Mouse (Mus musculus) liver, embryonic 16.5 days (tissue): Measurements from ENCODE around the gene Gtpbp10. TPM values are rescaled to one million over a fixed set of nuclear protein-coding genes. Genes with fewer than 3 reads are reported as not detected.

Source experiments
- ATAC-seq: fragments of 200-750 bp; cut with Nextera tagmentation; 2 replicates; pipeline ENCODE4 v1.8.0; 2017; ENCODE audit warnings: low read depth, mild to moderate bottlenecking, moderate number of reproducible peaks, moderate library complexity
- H3K27ac ChIP-seq: fragments of 300-500 bp; sonication (generic); 2 replicates; pipeline ENCODE4 v1.5.1; 2014; ENCODE audit warnings: mild to moderate bottlenecking, low read length
- H3K27me3 ChIP-seq: fragments of 300-500 bp; sonication (generic); 2 replicates; pipeline ENCODE4 v1.6.1; 2014; ENCODE audit warnings: low read depth, low read length, mixed read lengths; ENCODE audit not compliant: control insufficient read depth, insufficient read depth
- H3K36me3 ChIP-seq: fragments of 300-500 bp; sonication (generic); 2 replicates; pipeline ENCODE4 v1.6.1; 2014; ENCODE audit warnings: mild to moderate bottlenecking; ENCODE audit not compliant: control insufficient read depth, insufficient read depth
- H3K4me1 ChIP-seq: fragments of 300-500 bp; sonication (generic); 2 replicates; pipeline ENCODE4 v1.6.1; 2014; ENCODE audit warnings: low read depth, low read length, mixed read lengths; ENCODE audit not compliant: control insufficient read depth
- H3K4me2 ChIP-seq: fragments of 300-500 bp; sonication (generic); 2 replicates; pipeline ENCODE4 v1.6.1; 2014; ENCODE audit warnings: low read depth, low read length, mixed read lengths
- H3K4me3 ChIP-seq: fragments of 300-500 bp; sonication (generic); 2 replicates; pipeline ENCODE4 v1.5.1; 2014; ENCODE audit warnings: low read depth, mild to moderate bottlenecking, low read length
- H3K9ac ChIP-seq: fragments of 300-500 bp; sonication (generic); 2 replicates; pipeline ENCODE4 v1.6.1; 2014; ENCODE audit warnings: low read depth, low read length
- H3K9me3 ChIP-seq: fragments of 300-500 bp; sonication (generic); replicated peaks from 2 replicates; pipeline ENCODE4 v1.6.1; 2016; ENCODE audit warnings: low read length; ENCODE audit not compliant: control insufficient read depth
- WGBS: fragments of 180-500 bp; shearing (Covaris S2); extraction: QIAGEN DNeasy Blood & Tissue Kit; methylation state at CpG from one replicate; pipeline ENCODE4 v1.1.7; 2014; ENCODE audit not compliant: insufficient replicate concordance; 5-methylcytosine and 5-hydroxymethylcytosine counted together
- polyA plus RNA-seq: library from polyadenylated mRNA; unstranded; fragments of >200 nt; fragmentation: Nextera tagmentation; extraction: Ambion mirVana; gene quantifications from 2 replicates; pipeline ENCODE4 v1.2.1, GENCODE M21; 2015

Gtpbp10 gene
- polyA plus RNA-seq, 1 experiment from 2014 or later = 7.0 TPM

DNA sequence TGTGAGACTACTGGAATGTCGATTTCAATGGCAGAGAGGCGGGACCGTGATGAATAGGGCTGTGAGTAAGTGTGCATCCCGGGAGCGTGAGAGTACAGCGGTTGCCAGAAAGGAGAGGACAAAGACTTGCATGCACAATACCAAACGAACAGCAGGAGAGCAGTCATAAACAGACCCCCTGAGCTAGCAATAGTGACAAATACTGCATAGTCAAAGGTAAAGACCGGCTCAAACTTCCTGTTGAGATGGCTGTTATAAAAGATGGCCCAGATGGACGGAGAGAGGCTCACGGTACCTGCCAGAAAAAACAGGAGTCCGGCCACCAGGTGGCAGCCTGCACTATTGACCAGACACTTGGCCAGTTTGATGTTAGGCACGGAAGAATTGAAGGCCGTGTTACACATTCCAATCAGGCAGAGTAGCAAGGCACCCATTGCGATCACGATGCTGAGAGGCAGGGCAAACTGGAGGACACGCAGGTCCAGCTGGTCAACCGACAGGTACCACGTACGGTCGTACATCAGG is 51.6 kb downstream of the Gtpbp10 start:
- 62% methylated on average over 20 of the region's 20 CpGs for WGBS
- H3K4me3 ChIP-seq = no peak overlapping the region
- H3K4me2 ChIP-seq = no peak overlapping the region
- no peaks in the 10 kb centered on the region for H3K9me3 ChIP-seq
- no peak overlapping the region for H3K9ac ChIP-seq
- peaks cover 2% of the 10 kb centered on the region; the same call in 1 of the 2 replicates for H3K36me3 ChIP-seq
- peak; percentile 13; the same call in 1 of the 2 replicates for ATAC-seq
- no peaks in the 10 kb centered on the region for H3K27me3 ChIP-seq
- H3K27ac ChIP-seq = no peak overlapping the region
- H3K4me1 ChIP-seq = no peaks in the 10 kb centered on the region

DNA sequence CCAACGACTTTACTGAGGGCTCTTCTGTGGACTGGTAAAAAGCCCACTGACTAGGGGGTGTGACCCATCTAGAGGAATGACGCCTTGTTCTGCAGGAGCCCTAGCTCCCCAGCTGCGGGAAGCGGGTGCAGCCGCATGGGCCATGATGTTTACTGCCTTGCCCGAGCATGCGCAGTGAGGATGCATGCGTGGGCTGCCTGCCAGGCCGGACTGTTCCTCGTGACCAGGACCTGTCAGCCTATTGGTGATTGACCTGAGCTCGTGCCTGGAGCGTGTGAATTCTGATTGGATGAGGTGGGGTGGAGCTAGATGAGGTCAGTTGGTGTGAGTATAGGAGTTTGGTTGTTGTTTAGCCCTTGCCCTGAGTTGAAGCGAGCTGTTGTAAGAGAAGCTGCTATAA is 54.9 kb downstream of the Gtpbp10 start:
- no peak overlapping the region for H3K9ac ChIP-seq
- ATAC-seq = no peak
- H3K9me3 ChIP-seq = no peaks in the 10 kb centered on the region
- no peaks in the 10 kb centered on the region for H3K4me1 ChIP-seq
- 69% methylated on average over 13 of the region's 13 CpGs for WGBS
- no peak overlapping the region for H3K4me2 ChIP-seq
- no peak overlapping the region for H3K27ac ChIP-seq
- H3K36me3 ChIP-seq = no peaks in the 10 kb centered on the region
- no peaks in the 10 kb centered on the region for H3K27me3 ChIP-seq
- H3K4me3 ChIP-seq = no peak overlapping the region

DNA sequence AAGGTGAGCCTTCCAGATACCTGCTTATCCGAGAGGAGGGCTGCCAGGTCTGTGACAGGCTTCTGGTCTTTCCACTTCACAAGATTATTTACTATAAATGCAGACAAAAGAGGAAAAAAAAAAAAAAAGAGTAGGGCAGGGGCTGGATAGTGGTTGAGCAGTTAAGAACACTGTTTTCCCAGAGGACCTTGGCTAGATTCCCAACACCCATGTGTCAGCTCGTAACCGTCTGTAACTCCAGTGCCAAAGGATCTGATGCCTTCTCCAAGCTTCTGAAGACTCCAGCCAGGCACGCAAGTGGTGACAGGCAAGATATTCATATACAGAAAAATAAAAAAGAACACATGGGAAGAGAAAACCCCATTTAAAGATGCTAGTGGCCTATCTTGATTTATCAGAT is 56.0 kb downstream of the Gtpbp10 start:
- no peak for ATAC-seq
- H3K27me3 ChIP-seq = no peaks in the 10 kb centered on the region

GRCm38 (mm10) chr5:5501583-5501982 is 57.8 kb downstream of the Gtpbp10 start:
- Histone ChIP-seq H3K27me3 (no peaks in the 10 kb centered on the region), H3K27ac (no peak overlapping the region), H3K9ac (no peak overlapping the region), H3K4me2 (no peak overlapping the region), H3K9me3 (no peaks in the 10 kb centered on the region), H3K36me3 (no peaks in the 10 kb centered on the region), H3K4me1 (no peaks in the 10 kb centered on the region), H3K4me3 (no peak overlapping the region)
- no peak for ATAC-seq
- WGBS = 49% methylated on average over 2 of the region's 2 CpGs

More for the DNA sequence above, 56.0 kb downstream of the Gtpbp10 start:
- H3K36me3 ChIP-seq = no peaks in the 10 kb centered on the region
- H3K4me2 ChIP-seq = no peak overlapping the region
- H3K9me3 ChIP-seq = no peaks in the 10 kb centered on the region
- no peak overlapping the region for H3K4me3 ChIP-seq
- 64% methylated on average over 4 of the region's 4 CpGs for WGBS
- no peak overlapping the region for H3K9ac ChIP-seq
- H3K4me1 ChIP-seq = no peaks in the 10 kb centered on the region
- H3K27ac ChIP-seq = no peak overlapping the region

DNA sequence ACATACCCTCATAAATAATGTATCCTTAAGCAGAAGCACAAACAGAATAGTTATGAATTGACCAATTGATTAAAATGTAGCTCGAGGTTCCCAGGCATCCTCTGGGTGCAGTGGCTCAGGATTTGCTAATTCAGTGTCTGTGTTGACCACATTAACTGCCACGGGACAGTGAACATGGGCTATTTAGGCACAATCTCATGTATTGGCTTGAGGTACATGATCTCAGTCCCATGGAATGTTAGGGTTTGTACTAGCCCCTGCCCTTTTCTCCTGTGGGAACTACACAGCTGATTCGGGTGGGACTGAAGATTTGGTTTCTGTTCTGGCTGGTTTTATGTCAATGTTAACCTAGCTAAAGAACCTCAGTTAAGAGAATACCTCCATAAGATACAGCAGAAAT is 62.9 kb downstream of the Gtpbp10 start:
- Histone ChIP-seq H3K36me3 (no peaks in the 10 kb centered on the region), H3K27ac (no peak overlapping the region), H3K27me3 (no peaks in the 10 kb centered on the region), H3K9ac (no peak overlapping the region), H3K4me3 (no peak overlapping the region), H3K4me1 (peaks cover 2% of the 10 kb centered on the region; the same call in 1 of the 2 replicates), H3K4me2 (no peak overlapping the region), H3K9me3 (no peaks in the 10 kb centered on the region; the same call in 1 of the 2 replicates)
- ATAC-seq = no peak
- WGBS = 43% methylated on average over 3 of the region's 3 CpGs

- Histone ChIP-seq H3K4me1 (peaks cover 2% of the 10 kb centered on the region; the same call in 1 of the 2 replicates), H3K36me3 (no peaks in the 10 kb centered on the region), H3K4me3 (no peak overlapping the region), H3K4me2 (no peak overlapping the region), H3K9ac (no peak overlapping the region), H3K9me3 (no peaks in the 10 kb centered on the region; the same call in 1 of the 2 replicates), H3K27me3 (no peaks in the 10 kb centered on the region), H3K27ac (no peak overlapping the region)
- ATAC-seq = no peak
- WGBS = 52% methylated on average over 4 of the region's 4 CpGs
Observed at GRCm38 (mm10) chr5:5495042-5495441, 64.3 kb downstream of the Gtpbp10 start.

DNA sequence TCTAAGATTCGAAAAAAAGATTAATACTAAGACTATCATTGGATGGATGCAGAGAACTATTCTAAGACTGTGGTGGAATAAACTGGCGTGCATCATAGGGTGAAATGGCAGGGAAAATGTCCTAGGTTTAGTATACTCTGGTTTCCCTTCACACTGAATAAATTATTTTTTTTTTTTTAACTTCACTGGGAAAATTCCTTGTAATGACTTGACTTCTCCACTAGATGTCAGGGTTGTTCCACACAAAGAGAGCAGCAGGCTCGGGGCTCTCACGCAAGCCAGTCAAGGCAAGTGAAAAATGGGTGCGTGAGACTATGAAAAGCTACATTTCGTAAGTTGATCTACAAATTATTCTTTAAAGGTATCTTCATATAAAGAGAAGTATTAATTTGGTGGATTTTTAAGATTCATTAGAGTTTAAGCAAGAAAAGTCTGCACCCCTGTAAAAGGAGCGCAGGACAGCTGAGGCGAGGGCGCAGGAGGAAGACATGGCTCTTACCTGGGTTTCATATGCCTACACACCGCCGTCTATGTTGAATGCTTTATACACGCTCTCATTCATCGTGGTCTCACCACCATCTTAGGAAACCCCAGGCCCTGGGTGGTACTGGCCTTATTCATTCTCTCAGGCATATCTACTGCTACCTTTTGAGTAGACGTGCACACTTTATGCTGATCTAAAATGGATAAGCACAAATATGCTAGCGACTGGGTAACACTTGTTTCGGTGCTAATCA is 64.9 kb downstream of the Gtpbp10 start:
- Histone ChIP-seq H3K36me3 (no peaks in the 10 kb centered on the region), H3K27ac (no peak overlapping the region), H3K4me2 (no peak overlapping the region), H3K9ac (no peak overlapping the region), H3K4me3 (no peak overlapping the region), H3K9me3 (no peaks in the 10 kb centered on the region; the same call in 1 of the 2 replicates), H3K4me1 (peaks cover 2% of the 10 kb centered on the region; the same call in 1 of the 2 replicates), H3K27me3 (no peaks in the 10 kb centered on the region)
- WGBS = 32% methylated on average over 16 of the region's 16 CpGs
- no peak for ATAC-seq

DNA sequence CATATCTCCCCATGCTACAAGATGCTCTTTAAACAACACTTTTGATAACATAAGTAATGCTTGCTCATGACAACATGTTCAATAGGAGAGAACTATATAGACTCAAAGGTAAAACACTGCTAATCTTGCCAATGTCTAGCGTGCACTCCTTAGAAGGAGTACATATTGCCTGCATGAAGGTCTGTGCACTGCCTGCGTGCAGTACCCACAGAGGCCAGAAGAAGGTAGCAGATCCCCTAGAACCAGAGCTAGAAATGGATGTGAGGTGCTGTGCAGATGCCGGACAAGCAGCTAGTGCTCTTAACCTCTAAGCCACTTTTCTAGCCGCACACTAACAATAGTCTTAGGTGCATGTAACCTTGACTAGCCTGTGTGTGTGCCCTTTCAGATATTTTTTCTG is 67.2 kb downstream of the Gtpbp10 start:
- no peak overlapping the region for H3K9ac ChIP-seq
- H3K27ac ChIP-seq = no peak overlapping the region
- ATAC-seq = no peak
- H3K36me3 ChIP-seq = no peaks in the 10 kb centered on the region
- H3K4me1 ChIP-seq = peaks cover 2% of the 10 kb centered on the region; the same call in 1 of the 2 replicates
- H3K4me3 ChIP-seq = no peak overlapping the region
- no peaks in the 10 kb centered on the region; the same call in 1 of the 2 replicates for H3K9me3 ChIP-seq
- no peak overlapping the region for H3K4me2 ChIP-seq
- WGBS = 71% methylated on average over 4 of the region's 4 CpGs
- H3K27me3 ChIP-seq = no peaks in the 10 kb centered on the region
